Mouse (Mus musculus) thymus, postnatal 36 days (tissue): ENCODE results near the gene Cd247.

Experiments used
- DNase-seq, 2 experiments: peaks; one replicate each; pipeline ENCODE4 v3.0.0; 2022; ENCODE audit warnings: mixed read lengths in 2 of 2

The Cd247 gene

DNA sequence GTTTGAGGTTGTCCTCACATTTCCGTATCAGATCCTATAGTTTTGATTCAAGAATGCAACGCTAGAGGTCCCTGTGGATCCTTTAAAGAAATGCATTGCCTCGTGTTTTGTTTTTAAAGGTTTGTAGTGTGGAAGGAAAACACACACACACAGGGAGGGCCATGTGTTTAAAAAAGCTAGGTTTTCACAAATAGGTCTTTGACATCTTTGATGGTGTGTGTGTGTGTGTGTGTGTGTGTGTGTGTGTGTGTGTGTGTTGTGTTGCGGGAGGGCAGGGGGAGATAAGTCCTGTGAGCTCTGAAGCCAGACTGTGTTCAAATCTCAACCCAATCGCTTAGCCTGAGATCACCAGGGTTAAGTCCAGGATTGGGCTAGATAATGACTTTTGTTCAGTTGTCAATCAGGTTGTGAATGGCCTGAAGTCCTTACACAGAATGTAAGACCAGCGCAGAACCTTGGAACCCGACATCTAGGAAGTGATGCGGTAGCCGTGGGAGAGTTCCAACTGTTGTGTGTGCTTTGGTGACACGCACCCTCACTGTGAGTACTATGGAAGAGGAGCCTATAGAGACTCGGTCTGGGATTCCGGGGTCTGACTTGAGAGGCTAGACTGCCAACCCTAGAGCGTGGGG is 8.4 kb upstream of the Cd247 start:
- peak in 1 of 2 experiments; percentile 47 for DNase-seq

- DNase-seq = peak; percentile 69 to 70
These were observed 7.8 kb upstream of the Cd247 start for GRCm38 (mm10) chr1:165780586-165781111.

DNA sequence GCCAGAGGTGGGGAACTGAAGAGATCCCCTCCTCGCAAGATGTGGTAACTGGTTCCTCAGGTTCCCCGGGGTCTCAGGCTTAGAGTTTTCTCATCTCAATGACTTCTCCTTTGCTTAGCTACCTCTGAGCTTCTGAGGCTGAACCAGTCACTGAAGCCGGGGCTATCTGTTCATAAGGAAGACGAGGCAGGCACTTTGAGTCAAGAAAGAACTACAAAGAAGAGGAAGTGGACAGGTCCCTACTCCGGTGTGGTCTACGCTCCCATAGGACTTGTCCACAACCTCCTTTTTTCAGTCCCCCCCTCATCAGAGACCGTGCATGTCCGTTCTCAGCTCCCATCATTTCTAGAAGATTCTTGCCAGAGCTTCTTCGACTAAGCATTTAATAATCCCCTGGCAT is 7.1 kb upstream of the Cd247 start:
- DNase-seq = no peak

DNA sequence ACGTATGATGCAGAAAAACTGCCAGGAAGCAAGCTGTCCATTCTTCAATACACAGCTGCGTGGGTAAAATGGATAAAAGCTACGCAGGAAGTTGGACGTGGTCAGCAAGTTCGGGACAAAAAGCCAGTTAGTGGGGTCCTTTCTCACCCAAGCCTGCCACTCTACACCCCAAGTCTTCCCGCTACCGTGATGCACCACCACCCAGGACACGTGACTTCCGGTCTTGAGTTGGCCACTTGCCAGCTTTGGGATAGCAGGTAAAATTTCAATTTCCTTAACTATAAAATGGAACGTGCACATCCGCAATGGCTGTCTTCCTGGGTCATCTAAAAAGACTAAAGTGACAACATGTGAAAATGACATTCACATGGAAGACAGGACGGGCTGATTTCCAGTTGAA is 6.6 kb upstream of the Cd247 start:
- DNase-seq = no peak

GRCm38 (mm10) chr1:165786296-165786695 is 2.2 kb upstream of the Cd247 start:
- no peak for DNase-seq

DNA sequence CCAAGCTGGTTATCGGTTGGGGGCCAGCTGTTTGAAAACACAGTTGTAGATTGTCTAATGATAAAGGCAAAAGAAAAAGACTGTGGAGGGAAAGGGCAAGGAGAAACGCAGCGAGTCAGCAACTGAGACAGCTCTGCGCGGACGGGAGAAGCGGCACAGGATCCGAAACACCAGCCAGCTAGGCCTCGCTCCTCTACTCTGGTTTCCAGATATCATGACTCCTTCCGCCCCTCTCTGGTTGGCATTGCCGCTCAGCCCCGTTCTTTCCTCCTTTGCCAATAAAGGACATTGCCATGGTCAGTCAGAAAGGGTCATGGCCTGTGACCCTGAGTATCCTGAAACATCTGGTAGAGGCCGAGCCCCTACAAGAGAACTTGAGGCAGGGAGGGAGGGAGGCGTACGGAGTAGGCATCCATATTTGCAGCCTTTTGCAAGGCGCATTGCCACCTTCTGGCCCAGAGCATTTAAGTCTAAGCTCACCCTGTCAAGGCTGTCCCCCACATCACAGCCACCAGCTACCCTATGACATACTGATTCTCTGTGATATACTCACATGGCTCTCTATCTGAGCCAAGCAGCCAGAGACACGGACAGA is 682 bp downstream of the Cd247 start:
- peak; percentile 69 to 71 for DNase-seq

GRCm38 (mm10) chr1:165789963-165790362 is 1.5 kb downstream of the Cd247 start:
- peak; percentile 42 to 53 for DNase-seq

- no peak for DNase-seq
These were observed 2.2 kb downstream of the Cd247 start for GRCm38 (mm10) chr1:165790461-165791210.

DNA sequence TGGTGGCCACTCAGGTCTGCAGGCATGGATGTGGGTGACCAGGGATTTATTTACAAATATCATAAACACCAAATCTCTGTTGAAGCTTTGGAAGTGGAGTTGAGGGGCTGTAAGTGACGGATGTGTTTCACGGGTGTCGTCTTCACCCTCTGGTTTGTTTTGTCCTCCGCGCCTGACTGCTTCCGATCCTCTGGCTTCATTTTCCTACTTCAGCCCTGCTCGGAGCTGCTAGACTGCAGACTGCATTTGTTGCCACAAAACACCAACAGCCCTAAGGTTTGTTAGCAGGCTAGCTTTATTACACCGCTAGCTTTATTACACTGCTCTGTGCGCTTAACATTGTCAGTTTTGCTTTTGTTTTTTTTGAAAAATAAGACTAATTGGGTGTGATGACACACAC is 2.9 kb downstream of the Cd247 start:
- DNase-seq = no peak

DNA sequence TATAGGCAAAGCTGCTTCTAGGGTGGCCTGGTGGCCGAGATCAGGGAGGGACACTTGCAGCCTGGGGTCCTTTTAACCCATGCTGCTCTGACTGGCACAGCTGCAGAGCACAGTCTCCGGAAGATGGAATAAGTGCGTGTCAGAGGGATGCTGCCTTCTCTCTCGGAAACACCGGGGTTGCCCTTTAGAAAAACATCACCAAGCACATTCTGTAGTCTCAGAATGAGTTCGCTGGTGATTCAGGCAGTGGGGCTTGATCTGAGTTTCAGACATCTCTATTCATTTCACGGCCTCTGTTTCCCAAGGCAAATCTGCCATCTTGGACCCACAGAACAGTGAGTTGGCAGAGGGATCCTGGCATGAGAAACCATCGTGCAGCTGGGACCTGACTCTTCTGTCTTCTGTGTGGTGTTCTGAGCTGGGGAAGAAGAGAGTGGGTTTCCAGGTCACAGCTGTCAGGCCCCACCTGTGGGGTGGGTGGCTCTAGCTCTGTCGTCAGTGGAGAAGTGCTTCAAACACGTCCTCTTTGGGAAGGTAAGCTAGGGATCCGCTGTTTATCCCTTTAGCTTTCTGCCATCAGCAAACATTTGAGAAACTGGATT is 13.3 kb downstream of the Cd247 start:
- DNase-seq = peak; percentile 68 to 86

- peak; percentile 78 to 88 for DNase-seq
These were observed 14.6 kb downstream of the Cd247 start for GRCm38 (mm10) chr1:165803107-165803506.

DNA sequence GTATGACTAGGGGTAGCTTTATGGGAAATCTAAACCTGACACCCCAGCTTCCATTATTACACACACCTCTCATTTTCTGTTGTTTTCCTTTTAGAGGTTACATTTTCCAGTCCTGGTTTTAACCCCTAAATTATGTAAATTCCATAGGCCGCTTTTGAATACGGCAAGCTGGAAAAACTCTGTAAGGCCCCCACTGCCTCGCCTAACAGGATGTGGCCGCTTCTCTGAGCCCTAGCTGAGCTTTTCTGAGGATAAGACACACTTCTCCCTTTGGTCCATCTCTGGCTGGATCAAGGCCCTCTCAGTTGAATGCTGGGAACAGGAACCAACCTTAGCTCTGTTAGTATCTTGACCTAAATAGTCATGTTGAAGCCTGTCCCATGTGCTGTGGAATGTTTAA is 15.7 kb downstream of the Cd247 start:
- DNase-seq = no peak

GRCm38 (mm10) chr1:165810633-165811032 is 22.2 kb downstream of the Cd247 start:
- DNase-seq = no peak

DNA sequence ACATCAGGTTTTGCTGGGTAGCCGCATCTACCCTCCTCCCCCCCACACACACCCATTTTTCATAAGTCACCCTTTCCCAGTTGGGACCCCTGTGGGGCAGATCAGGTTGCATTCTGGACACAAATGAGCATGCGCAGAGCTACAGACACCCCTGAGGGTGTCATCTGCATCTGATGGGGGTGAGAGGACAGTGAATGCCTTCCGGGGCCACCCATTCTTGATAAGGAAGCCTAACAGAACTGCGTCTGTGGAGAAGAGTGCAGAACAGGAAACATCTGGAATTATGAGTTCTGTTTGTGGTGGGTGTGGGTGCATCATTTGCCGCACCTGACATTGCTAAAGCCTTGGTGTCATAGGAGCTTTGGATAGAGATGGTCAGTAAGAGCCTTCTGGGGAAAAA is 22.7 kb downstream of the Cd247 start:
- peak in 1 of 2 experiments; percentile 54 for DNase-seq

DNA sequence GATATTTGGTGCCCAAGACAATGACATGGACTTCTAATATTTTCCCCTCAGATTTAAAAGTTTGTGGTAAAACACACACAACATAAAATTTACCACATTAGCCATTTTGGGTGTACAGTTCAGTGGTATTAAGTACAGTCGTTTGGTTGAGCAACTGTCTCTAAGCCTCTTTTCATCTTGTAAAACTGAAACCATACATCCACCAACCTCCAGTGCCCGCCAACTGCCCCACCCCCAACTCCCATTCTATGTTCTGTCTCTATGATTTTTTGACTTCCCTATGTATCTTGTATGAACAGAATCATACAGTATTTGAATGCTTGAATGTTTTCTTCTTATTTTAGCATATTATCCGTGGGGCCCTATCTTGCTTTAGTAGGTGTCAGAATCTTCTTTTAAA is 24.3 kb downstream of the Cd247 start:
- DNase-seq = peak in 1 of 2 experiments; percentile 51

- peak; percentile 51 to 68 for DNase-seq
These were observed 25.6 kb downstream of the Cd247 start for GRCm38 (mm10) chr1:165814116-165814515.

DNA sequence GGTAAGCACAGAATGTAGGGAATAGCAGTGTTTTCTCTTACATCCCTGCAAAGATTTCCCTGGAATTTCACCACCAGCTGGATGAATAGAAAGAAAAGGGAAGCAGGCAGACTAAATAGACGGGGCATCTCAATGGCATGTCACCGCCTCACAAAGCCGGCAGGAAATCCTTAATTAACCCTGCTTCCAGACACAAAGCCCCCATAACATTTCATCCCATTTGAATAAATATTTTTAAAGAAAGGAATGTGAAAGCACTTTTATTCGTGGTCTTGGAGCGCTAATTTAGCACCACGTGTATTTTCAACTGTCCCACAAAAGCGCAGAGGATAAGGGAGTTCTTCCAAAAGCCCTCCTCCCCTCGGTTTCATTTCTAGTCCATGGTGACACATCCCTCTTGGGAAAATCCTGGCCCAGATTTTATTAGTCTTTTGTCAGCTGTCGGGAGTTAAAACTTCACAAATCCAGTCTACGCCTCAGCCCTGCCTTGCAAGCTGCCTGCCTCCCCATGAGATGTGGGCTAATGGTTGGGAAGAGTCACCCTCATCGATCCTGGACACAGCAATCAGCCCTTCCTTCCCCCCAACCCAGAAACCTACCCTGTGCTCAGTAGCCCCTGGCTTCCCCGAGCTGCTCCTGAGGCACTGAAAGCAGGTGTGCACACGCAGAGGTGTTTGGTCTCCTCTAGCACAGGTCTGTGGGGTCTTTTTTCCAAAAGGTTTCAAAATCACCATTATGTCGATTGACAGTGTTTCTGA is 26.2 kb downstream of the Cd247 start:
- DNase-seq = no peak

GRCm38 (mm10) chr1:165816391-165816790 is 27.9 kb downstream of the Cd247 start:
- peak; percentile 44 to 65 for DNase-seq

- DNase-seq = no peak
These were observed 28.8 kb downstream of the Cd247 start for GRCm38 (mm10) chr1:165817264-165817663.

DNA sequence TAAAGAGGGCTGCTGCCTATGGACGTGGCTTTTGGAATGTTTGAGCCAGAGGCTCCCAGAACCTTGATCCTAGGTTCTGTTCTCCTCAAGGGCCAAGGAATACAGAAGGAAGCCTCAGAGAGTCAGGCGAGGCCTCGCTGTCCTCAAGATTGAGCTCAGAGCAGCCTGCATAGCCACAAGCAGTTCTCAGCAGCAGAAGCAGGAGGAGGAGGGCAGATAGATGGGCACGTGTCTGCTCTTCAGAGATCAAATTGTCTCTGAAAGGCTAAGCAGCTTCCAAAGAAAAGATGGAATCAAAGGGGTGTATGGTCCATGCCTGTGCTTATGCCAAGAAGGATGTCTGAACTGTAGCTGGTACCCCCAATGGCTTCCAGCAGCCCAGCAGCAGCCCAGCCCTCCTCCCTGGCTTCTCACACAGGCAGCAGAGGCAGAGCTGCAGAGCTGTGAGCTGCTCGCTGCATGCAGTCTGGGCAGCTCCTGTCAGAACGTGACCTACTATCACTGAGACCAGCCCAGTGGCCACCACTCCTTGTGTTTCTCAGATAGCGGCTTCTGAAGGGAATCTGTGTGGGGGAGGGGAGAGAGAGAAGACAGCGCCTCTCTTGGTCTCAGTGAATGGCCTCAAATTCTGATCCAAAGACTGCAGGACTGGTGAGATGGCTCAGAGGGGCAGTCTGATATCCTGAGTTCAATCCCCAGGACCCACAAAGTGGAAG is 29.8 kb downstream of the Cd247 start:
- DNase-seq = no peak

DNA sequence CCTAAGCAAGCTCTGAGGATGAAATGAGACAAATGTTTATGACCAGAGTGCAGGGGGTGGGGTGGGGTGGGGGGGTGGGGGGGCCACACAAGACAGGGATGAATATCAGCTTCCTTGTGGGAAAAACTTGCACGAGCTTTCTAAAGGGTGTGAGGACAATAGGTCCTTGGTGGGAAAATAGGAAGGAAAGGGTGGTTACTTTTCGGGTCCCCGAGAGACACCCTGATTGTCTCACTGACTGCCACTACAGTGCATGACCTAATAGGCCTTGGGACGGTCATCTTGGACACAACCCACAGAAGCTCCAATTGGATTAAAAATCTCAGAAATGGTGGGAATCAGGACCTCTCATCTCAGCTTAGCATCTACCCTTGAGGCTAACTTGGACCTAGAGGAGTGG is 30.7 kb downstream of the Cd247 start:
- no peak for DNase-seq

GRCm38 (mm10) chr1:165822031-165822430 is 33.5 kb downstream of the Cd247 start:
- no peak for DNase-seq
